Mouse (Mus musculus) hindbrain, embryonic 13.5 days (tissue): ENCODE measurements around the gene F12. TPM values are rescaled to one million over a fixed set of nuclear protein-coding genes. Genes with fewer than 3 reads are reported as not detected.
A peak's percentile ranks its signal among the peaks of the same experiment; 100 is the strongest.

Source experiments
- ATAC-seq: fragments of 200-750 bp; cut with Nextera tagmentation; 2 replicates; pipeline ENCODE4 v1.8.0; 2017; ENCODE audit warnings: moderate TSS enrichment; ENCODE audit not compliant: low FRiP score
- H3K27ac ChIP-seq: fragments of 300-500 bp; sonication (generic); 2 replicates; pipeline ENCODE4 v1.5.1; 2015; ENCODE audit warnings: inconsistent platforms, mild to moderate bottlenecking, moderate library complexity
- H3K27me3 ChIP-seq: fragments of 300-500 bp; sonication (generic); 2 replicates; pipeline ENCODE4 v1.6.1; 2015; ENCODE audit warnings: mild to moderate bottlenecking, inconsistent platforms
- H3K36me3 ChIP-seq: fragments of 300-500 bp; sonication (generic); 2 replicates; pipeline ENCODE4 v1.6.1; 2015; ENCODE audit warnings: mild to moderate bottlenecking, inconsistent platforms
- H3K4me1 ChIP-seq: fragments of 300-500 bp; sonication (generic); replicated peaks from 2 replicates; pipeline ENCODE4 v1.6.1; 2015; ENCODE audit warnings: inconsistent platforms
- H3K4me2 ChIP-seq: fragments of 300-500 bp; sonication (generic); 2 replicates; pipeline ENCODE4 v1.6.1; 2015; ENCODE audit warnings: inconsistent platforms, mild to moderate bottlenecking, moderate library complexity
- H3K4me3 ChIP-seq: fragments of 300-500 bp; sonication (generic); 2 replicates; pipeline ENCODE4 v1.5.1; 2015; ENCODE audit warnings: mild to moderate bottlenecking, inconsistent platforms
- H3K9ac ChIP-seq: fragments of 300-500 bp; sonication (generic); 2 replicates; pipeline ENCODE4 v1.6.1; 2015; ENCODE audit warnings: mild to moderate bottlenecking, inconsistent platforms
- H3K9me3 ChIP-seq: fragments of 300-500 bp; sonication (generic); 2 replicates; pipeline ENCODE4 v1.6.1; 2016; ENCODE audit warnings: inconsistent platforms
- WGBS: fragments of 180-500 bp; shearing (Covaris S2); methylation state at CpG from one replicate; pipeline ENCODE4 v1.1.7; 2015; 5-methylcytosine and 5-hydroxymethylcytosine counted together
- polyA plus RNA-seq: library from polyadenylated mRNA; unstranded; fragments of >200 nt; fragmentation: Nextera tagmentation; extraction: Ambion mirVana; gene quantifications from 2 replicates; pipeline ENCODE4 v1.2.1, GENCODE M21; 2015

The F12 gene
- polyA plus RNA-seq, 1 experiment from 2014 or later = not detected

GRCm38 (mm10) chr13:55404853-55405782 lies 21.5 kb downstream of the F12 start:
- H3K27ac ChIP-seq = peak overlapping the region; percentile 83
- peak; percentile 86 for ATAC-seq
- H3K9ac ChIP-seq = peak overlapping the region; percentile 64
- H3K4me1 ChIP-seq = peaks cover 29% of the 10 kb centered on the region
- H3K27me3 ChIP-seq = peaks cover 6% of the 10 kb centered on the region; the same call in 1 of the 2 replicates
- no peaks in the 10 kb centered on the region for H3K36me3 ChIP-seq
- WGBS = 11% methylated on average over 11 of the region's 11 CpGs
- H3K4me3 ChIP-seq = no peak overlapping the region
- H3K4me2 ChIP-seq = 0 out of 2 replicates have a peak overlapping the region, but pooled peaks have one; percentile 22
- no peaks in the 10 kb centered on the region for H3K9me3 ChIP-seq

DNA sequence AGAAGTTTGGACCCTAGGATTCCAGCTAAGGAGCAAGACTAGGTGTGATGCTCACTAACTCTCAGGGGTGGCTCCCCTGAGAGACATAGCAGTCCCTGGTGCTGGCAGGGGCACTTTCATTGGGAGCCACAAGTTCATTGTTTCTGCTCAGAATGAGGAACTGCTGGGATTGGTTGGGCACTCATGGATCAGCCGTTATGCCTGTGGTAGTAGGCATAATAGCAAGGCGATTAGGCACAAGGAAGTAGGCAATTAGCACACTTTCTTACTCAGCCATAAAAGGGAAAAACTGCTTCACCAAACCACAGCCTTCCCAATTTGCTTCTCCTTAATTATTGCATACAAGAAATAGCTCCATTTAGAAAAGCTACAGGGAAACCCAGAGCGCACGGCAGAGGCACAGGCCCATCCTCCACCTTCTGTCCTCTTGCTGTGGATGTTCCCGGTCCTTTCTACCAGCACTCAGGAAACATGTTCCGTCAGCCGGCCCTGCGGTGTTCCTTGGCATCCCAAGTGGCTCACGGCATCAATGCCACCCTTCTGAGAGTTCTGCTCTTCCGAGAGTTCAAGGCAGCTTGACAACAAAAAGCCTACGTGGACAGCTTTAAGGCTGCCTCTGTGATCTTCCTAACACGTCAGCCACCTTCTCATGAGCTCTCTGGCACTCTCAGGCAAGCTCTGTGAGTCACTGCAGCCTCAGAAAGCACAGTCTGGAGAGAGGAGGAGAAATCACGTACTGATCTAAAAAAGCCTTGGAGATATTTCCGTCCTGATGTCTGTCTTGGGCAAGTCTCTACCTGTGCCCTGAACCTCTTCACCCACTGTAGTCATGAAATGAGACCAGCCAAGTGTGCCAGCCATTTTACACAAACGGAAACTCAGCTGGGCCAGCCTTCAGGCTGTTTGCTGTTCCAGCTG lies 22.4 kb downstream of the F12 start:
- no peak for ATAC-seq
- no peaks in the 10 kb centered on the region for H3K36me3 ChIP-seq
- 69% methylated on average over 15 of the region's 15 CpGs for WGBS
- no peaks in the 10 kb centered on the region for H3K9me3 ChIP-seq
- no peak overlapping the region for H3K9ac ChIP-seq
- H3K4me1 ChIP-seq = peaks cover 29% of the 10 kb centered on the region
- H3K4me3 ChIP-seq = no peak overlapping the region
- H3K27ac ChIP-seq = peak overlapping the region; percentile 80
- H3K27me3 ChIP-seq = peaks cover 10% of the 10 kb centered on the region; the same call in 1 of the 2 replicates
- no peak overlapping the region for H3K4me2 ChIP-seq

DNA sequence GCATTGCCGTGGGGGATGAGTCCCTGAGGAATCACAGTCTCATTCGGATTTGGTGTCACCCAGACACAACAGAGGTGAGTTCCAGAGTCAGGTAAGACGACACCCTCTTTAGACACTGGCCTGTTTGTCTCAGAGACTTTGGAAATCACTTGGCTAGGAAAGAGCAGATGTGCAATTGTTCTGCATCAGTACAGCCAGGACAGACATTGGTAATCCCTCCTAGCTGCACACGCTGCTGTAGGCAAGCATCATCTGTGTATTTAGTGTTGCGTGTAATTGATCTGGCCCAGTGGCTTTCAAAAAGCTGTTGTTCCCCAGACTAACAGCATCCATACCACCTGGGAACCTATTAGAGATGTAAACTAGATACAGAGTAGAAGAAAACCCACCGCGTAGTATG lies 23.3 kb downstream of the F12 start:
- peak; percentile 27; the same call in 1 of the 2 replicates for ATAC-seq
- 59% methylated on average over 7 of the region's 7 CpGs for WGBS
- H3K4me3 ChIP-seq = no peak overlapping the region

GRCm38 (mm10) chr13:55400039-55400346 lies 26.6 kb downstream of the F12 start:
- Histone ChIP-seq H3K27ac (no peak overlapping the region), H3K4me1 (peaks cover 19% of the 10 kb centered on the region), H3K36me3 (no peaks in the 10 kb centered on the region), H3K9me3 (no peaks in the 10 kb centered on the region), H3K4me2 (no peak overlapping the region), H3K9ac (no peak overlapping the region), H3K27me3 (peaks cover 14% of the 10 kb centered on the region), H3K4me3 (no peak overlapping the region)
- 85% methylated on average over 1 of the region's 1 CpGs for WGBS
- ATAC-seq = no peak

More for the DNA sequence above, 23.3 kb downstream of the F12 start:
- H3K27me3 ChIP-seq = peaks cover 10% of the 10 kb centered on the region; the same call in 1 of the 2 replicates
- H3K4me1 ChIP-seq = peaks cover 29% of the 10 kb centered on the region
- no peaks in the 10 kb centered on the region for H3K36me3 ChIP-seq
- H3K4me2 ChIP-seq = no peak overlapping the region
- H3K27ac ChIP-seq = peak overlapping the region; percentile 80
- no peaks in the 10 kb centered on the region for H3K9me3 ChIP-seq
- no peak overlapping the region for H3K9ac ChIP-seq

DNA sequence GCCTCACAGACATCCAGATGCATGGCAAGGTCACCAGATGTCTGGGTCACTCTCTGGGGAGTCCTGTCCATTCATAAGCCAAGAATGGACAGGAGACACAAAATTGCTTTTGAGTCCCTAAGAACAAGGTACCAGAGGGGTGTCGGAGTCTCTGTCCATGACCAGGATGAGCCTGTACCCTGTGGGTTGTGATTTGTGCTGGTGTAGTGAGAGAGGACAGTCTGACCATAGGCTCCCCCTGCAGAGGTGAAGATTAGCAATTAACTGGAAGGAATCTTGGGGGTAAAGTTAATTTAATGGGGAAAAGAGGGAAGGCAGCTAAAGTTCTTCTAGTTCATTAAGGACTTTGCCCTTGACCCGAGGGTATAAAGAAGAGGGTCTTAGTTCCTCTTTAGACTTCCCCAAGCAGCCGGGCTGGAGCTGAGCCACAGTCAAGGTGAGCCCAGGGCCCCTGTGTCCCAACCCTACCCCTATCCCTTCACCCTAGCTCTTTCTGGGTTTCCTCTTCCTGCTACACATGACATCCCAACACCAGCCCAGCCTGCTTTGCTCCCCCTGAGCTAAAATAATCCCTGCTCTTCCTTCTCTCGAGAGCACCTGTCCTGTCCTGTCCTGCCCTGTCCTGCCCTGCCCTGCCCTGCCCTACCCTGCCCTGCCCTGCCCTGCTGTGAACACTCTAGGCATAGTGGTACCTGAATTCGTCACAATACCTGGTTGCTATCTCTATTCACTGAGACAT lies 27.1 kb downstream of the F12 start:
- H3K4me2 ChIP-seq = no peak overlapping the region
- no peak for ATAC-seq
- WGBS = 68% methylated on average over 5 of the region's 5 CpGs
- peaks cover 18% of the 10 kb centered on the region for H3K4me1 ChIP-seq
- H3K9me3 ChIP-seq = no peaks in the 10 kb centered on the region
- H3K9ac ChIP-seq = no peak overlapping the region
- H3K27me3 ChIP-seq = peaks cover 14% of the 10 kb centered on the region
- no peak overlapping the region for H3K4me3 ChIP-seq
- H3K36me3 ChIP-seq = no peaks in the 10 kb centered on the region
- H3K27ac ChIP-seq = no peak overlapping the region

DNA sequence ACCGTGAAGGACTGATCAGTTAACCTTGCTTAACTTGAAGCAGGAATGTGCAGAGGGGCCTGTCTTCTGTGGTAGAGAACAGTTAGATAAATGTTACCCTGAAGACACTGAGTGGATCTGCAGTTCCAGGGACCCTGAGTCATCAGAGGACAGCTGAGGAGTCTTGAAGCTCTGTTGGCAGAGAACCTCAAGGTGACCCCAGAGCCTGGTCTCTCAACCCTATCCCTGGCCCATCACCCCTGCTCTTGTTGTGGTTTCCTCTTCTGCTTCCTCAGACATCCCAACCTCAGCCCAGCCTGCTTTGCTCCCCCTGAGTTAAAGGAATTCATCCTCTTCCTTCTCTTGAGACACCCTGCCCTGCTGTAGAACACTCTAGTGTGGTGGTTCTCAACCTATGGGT lies 28.5 kb downstream of the F12 start, which contains the start of gene Slc34a1:
Gene Slc34a1 (plus strand): TSS at position 100 of the 400 bp plus-strand sequence.
- Histone ChIP-seq H3K9me3 (no peaks in the 10 kb centered on the region), H3K9ac (no peak within 1 kb of the TSS), H3K36me3 (no peaks in the 10 kb centered on the region), H3K4me3 (no peak within 1 kb of the TSS), H3K4me1 (peaks cover 4% of the 10 kb centered on the region), H3K27me3 (peaks cover 14% of the 10 kb centered on the region), H3K4me2 (no peak within 1 kb of the TSS), H3K27ac (no peak within 1 kb of the TSS)
- 89% methylated on average over 1 of the region's 1 CpGs for WGBS
- no peak for ATAC-seq

- H3K9ac ChIP-seq = no peak overlapping the region
- no peaks in the 10 kb centered on the region for H3K4me1 ChIP-seq
- H3K27me3 ChIP-seq = peaks cover 4% of the 10 kb centered on the region
- H3K9me3 ChIP-seq = no peaks in the 10 kb centered on the region
- no peaks in the 10 kb centered on the region for H3K36me3 ChIP-seq
- H3K4me3 ChIP-seq = no peak overlapping the region
- no peak overlapping the region for H3K4me2 ChIP-seq
- WGBS = 71% methylated on average over 4 of the region's 4 CpGs
- no peak overlapping the region for H3K27ac ChIP-seq
- ATAC-seq = no peak
Measured at GRCm38 (mm10) chr13:55392933-55393332, 33.7 kb downstream of the F12 start.

GRCm38 (mm10) chr13:55391626-55392029 lies 35.0 kb downstream of the F12 start:
- Histone ChIP-seq H3K36me3 (no peaks in the 10 kb centered on the region), H3K4me2 (no peak overlapping the region)
- no peak for ATAC-seq

DNA sequence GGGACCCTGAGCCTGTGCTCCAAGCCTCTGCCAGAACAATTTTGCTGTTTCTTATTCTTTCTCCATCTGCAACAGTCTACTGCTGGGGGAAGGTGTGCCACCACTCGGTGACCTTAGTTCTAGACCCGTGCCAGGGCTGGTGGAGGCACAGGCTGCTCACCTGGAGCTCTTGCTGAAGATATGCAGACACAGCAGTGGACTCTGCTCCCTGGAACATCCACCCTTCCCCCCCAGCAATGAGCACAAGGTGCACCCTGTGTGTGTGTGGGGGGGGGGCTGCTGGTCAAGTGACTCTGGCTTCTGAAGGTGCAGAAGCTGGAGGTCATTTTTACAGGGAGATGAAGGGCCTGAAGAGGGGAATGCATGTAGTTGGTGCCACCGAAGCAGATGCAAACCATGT lies 35.9 kb downstream of the F12 start:
- WGBS = 84% methylated on average over 3 of the region's 3 CpGs
- no peak for ATAC-seq
- Histone ChIP-seq H3K4me2 (no peak overlapping the region), H3K27ac (no peak overlapping the region), H3K9me3 (no peaks in the 10 kb centered on the region), H3K9ac (no peak overlapping the region), H3K36me3 (no peaks in the 10 kb centered on the region), H3K27me3 (no peaks in the 10 kb centered on the region), H3K4me1 (no peaks in the 10 kb centered on the region), H3K4me3 (no peak overlapping the region)

More at GRCm38 (mm10) chr13:55391626-55392029, 35.0 kb downstream of the F12 start:
- Histone ChIP-seq H3K27me3 (peaks cover 4% of the 10 kb centered on the region), H3K9me3 (no peaks in the 10 kb centered on the region), H3K4me3 (no peak overlapping the region), H3K4me1 (no peaks in the 10 kb centered on the region), H3K27ac (no peak overlapping the region), H3K9ac (no peak overlapping the region)
- WGBS = 91% methylated on average over 1 of the region's 1 CpGs

GRCm38 (mm10) chr13:55381790-55382189 lies 44.8 kb downstream of the F12 start:
- Histone ChIP-seq H3K4me3 (no peak overlapping the region), H3K4me1 (peaks cover 7% of the 10 kb centered on the region; the same call in 1 of the 2 replicates), H3K9ac (no peak overlapping the region), H3K9me3 (no peaks in the 10 kb centered on the region), H3K36me3 (no peaks in the 10 kb centered on the region), H3K4me2 (no peak overlapping the region), H3K27me3 (peaks cover 74% of the 10 kb centered on the region), H3K27ac (no peak overlapping the region)
- no peak for ATAC-seq
- 94% methylated on average over 4 of the region's 4 CpGs for WGBS

DNA sequence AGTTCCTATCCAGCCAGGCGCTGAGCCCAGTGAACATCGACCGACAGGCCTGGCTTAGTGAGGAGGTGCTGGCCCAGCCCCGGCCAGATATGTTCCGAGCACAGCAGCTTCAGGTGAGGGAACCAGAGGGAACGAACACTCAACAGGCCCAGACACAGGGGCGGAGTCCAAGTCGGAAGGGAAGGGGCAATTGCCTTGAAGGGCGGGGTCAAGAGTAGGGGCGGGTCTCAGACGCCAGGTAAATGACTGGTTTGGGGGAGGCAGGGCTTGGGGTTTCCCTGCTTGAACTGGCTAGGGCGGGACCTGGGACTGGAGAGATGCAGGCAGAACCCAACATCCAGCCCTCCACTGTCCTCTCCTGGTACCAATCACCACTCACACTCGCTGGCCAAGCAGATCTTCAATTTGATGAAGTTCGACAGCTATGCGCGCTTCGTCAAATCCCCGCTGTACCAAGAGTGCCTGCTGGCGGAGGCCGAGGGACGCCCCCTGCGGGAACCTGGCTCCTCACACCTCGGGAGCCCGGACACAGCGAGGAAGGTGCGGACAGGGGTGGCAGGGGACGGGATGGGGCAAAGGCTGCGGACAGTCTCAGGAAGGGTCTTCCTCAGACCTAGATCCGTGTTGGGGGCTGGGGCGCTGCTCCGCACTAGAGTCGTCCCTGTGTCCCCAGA lies 47.5 kb downstream of the F12 start:
- no peak overlapping the region for H3K27ac ChIP-seq
- peaks cover 84% of the 10 kb centered on the region for H3K27me3 ChIP-seq
- no peak overlapping the region for H3K4me2 ChIP-seq
- no peaks in the 10 kb centered on the region for H3K9me3 ChIP-seq
- H3K4me3 ChIP-seq = no peak overlapping the region
- WGBS = 10% methylated on average over 32 of the region's 32 CpGs
- no peaks in the 10 kb centered on the region for H3K36me3 ChIP-seq
- H3K9ac ChIP-seq = no peak overlapping the region
- no peak for ATAC-seq
- H3K4me1 ChIP-seq = peaks cover 7% of the 10 kb centered on the region; the same call in 1 of the 2 replicates
